Mouse (Mus musculus): ENCODE results near the gene Sbno2.
A peak's percentile ranks its signal among the peaks of the same experiment; 100 is the strongest.
"Not testable (repeated sequence)": the region's sequence is repeated elsewhere in the genome, so short reads cannot be mapped to it uniquely, and the experiment has no call there.

Gene Sbno2

DNA sequence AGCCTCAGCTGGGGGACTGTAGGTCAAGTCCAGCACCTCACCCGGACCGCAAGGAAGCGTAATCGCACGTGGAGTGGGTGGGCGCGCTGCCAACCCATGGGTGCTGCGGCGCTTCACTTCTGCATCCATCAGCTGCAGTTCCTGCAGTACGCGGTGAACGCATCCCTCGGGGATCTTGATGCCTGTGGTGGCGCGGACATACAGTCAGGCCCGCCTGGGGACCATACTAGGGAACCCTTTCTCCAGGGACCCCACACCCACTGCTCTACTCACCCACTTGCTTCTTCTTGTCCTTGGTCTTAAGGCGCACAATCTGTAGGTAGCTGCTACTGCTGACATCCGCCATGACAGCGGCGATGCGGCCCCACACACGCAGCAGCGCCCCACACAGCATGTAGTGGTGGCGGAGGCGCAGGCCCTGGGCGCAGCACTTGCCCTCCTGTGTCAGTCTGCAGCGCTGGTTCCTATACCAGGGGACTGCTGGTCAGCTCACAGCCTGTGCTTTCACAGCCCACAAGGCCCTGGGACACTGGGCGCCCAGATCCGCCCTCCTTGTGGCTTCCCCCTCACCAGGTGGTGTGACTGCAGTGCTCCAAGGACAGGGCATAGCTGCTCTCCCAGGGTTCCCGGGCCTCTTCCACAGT is 47.6 kb downstream of the Sbno2 start:
- no peak for DNase-seq (ENCODE audit: low read depth, low spot score)

DNA sequence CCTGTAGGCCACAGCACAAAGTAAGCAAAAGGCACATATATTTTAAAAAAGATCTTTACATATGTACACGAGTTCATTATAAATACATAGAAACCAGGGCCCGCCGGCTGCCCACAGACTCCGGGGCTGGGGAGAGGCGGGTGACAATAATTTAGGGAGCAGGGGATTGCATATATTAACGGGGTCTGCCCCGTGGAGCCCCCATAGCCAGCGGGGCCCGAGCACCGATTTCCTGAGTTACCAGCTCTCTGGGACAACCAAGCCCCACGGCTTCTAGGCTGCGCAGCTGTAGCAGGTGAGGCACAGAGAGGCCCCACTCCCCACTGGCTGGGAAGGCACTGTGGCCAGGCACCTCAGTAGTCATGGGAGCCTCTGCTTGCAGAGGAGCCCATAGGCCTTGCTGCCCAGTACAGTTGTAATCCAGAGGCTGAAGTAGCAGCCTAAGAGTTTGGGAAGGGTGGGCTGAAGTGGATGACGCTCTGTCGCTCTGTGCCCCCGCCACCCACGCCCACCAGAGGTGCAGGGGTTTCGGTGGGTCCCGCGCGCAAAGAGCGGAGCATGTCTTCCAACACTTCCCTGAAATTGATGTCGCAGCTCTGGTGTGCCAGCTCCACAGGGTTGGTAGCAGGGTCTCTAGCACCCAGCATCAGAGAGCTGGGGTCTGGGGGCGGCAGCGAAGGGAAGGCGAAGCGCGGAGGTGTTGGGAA is 48.2 kb downstream of the Sbno2 start:
- DNase-seq (ENCODE audit: low read depth, low spot score): no peak

DNA sequence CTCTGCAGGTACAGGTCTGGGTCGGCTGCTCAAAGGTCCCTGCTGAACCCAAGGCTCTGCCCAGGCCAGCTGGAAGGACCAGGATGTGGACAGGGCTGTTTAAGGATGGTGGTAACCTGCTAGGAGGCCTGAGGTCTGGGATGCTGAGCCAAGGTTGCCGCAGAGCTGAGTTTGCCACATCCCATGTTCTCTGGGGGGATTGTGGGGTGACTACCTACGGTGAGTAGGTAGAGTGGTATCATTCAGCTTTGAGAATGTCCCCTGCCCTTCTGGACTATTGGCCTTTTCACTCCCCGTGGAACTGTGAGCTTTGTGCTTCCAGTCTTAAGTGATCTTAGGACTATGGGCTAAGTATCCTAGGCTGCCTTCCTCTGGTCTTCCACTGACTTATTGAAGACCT is 48.9 kb downstream of the Sbno2 start:
- no peak for DNase-seq (ENCODE audit: low read depth, low spot score)

GRCm38 (mm10) chr10:80055891-80056290 is 49.5 kb downstream of the Sbno2 start:
- DNase-seq (ENCODE audit: low read depth, low spot score): no peak

- no peak for DNase-seq (ENCODE audit: low read depth, low spot score)
Measured at GRCm38 (mm10) chr10:80055364-80055763, 50.0 kb downstream of the Sbno2 start.

DNA sequence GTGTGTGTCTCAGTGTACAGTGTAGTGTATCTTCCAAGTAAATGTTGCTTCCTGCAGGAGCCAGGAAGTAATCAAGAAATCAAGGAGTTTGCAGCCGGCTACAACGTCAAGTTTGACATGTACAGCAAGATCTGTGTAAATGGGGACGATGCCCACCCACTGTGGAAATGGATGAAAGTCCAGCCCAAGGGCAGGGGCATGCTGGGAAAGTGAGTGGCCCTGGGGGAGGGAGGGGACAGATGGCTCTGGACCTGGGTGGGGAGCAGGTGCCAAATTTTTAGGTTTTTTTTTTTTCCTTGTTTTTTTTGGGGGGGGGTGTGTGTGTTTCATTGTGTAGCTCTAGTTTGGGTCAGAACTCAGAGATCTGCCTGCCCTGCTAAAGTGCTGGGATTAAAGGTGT is 50.5 kb downstream of the Sbno2 start:
- DNase-seq (ENCODE audit: low read depth, low spot score): peak; percentile 44

- DNase-seq (ENCODE audit: low read depth, low spot score): peak; percentile 74
Measured at GRCm38 (mm10) chr10:80053831-80054815, 51.2 kb downstream of the Sbno2 start.

- peak; percentile 100 for DNase-seq (ENCODE audit: low read depth, low spot score)
Measured at GRCm38 (mm10) chr10:80053259-80053780, 52.1 kb downstream of the Sbno2 start.

DNA sequence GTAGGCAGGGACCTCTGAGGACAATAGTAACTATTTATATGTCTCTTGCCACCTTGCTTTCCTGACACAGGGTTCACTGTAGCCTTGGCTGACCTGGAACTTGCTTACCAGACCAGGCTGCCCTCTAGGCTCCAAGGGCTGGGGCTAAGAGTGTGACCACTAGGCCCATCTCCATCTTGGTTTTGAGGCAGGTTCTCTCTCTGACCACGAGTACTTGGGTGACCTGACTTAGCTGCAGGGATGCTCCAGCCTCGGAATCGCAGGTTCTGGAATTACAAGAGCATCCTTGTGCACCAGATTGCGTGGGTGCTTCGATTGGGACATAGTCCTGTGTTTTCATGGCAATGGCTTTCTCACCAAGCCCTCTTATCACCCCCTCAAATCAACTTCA is 53.0 kb downstream of the Sbno2 start:
- DNase-seq (ENCODE audit: low read depth, low spot score): no peak

GRCm38 (mm10) chr10:80051618-80052373 is 53.6 kb downstream of the Sbno2 start:
- DNase-seq (ENCODE audit: low read depth, low spot score): no peak

GRCm38 (mm10) chr10:80050885-80051617 is 54.3 kb downstream of the Sbno2 start:
- no peak for DNase-seq (ENCODE audit: low read depth, low spot score)

- no peak for DNase-seq (ENCODE audit: low read depth, low spot score)
Measured at GRCm38 (mm10) chr10:80050244-80050643, 55.1 kb downstream of the Sbno2 start.

- DNase-seq (ENCODE audit: low read depth, low spot score): no peak
Measured at GRCm38 (mm10) chr10:80048834-80049233, 56.5 kb downstream of the Sbno2 start.

GRCm38 (mm10) chr10:80048396-80048795 is 57.0 kb downstream of the Sbno2 start:
- peak; percentile 86 for DNase-seq (ENCODE audit: low read depth, low spot score)

DNA sequence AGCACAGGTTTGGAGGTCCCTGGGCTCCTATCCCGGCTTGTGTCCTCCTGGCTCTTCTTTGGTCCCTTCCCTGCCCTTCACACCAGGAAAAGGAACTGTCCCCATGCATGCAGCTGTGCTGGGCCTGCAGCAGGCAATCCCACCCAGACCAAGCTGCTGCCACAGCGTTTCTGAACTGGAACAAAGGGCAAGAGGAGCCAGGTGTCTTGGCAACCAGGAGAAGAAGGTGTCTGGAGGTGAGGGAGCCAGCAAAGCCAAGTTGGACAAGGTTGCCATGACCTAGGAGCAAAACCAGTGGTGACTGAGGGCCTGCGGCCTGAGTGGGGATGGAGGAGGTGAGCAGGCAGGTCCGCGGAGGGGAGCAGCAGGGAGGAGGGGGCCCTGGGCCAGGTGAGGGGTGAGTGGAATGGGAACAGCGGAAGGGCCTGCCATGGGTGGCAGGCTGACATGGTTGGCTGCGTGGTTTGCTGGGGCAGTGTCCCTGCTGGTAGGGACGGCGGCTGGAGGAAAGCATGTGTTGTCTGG is 58.3 kb downstream of the Sbno2 start, which contains the start of gene Gpx4:
TSS of gene Gpx4 (plus strand) at position 126 of the 525 bp plus-strand sequence.
- DNase-seq (ENCODE audit: low read depth, low spot score): no peak

GRCm38 (mm10) chr10:80045766-80046165 is 59.6 kb downstream of the Sbno2 start:
- DNase-seq (ENCODE audit: low read depth, low spot score): peak; percentile 75

GRCm38 (mm10) chr10:80045364-80045763 is 60.0 kb downstream of the Sbno2 start:
- DNase-seq (ENCODE audit: low read depth, low spot score): not testable (repeated sequence)

DNA sequence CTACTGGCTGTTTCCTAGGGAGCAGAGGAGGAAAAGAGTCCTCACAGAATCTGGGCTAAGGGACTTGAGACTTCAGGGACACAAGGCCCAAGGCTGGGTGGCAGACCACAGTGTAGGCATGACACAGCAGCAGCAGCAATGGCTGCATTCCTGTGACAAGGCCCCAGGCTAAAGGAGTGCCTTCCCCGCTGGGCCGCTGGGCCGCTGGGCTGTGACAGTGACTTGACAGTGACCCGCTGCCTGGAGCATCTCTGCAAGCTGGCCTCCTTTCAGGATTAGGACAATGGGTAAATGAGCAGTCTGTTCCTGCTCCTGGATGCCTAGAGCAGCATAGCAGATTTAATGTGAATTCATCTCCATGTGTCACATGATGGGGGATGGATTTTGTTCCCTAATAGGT is 61.3 kb downstream of the Sbno2 start:
- peak; percentile 83 for DNase-seq (ENCODE audit: low read depth, low spot score)

DNA sequence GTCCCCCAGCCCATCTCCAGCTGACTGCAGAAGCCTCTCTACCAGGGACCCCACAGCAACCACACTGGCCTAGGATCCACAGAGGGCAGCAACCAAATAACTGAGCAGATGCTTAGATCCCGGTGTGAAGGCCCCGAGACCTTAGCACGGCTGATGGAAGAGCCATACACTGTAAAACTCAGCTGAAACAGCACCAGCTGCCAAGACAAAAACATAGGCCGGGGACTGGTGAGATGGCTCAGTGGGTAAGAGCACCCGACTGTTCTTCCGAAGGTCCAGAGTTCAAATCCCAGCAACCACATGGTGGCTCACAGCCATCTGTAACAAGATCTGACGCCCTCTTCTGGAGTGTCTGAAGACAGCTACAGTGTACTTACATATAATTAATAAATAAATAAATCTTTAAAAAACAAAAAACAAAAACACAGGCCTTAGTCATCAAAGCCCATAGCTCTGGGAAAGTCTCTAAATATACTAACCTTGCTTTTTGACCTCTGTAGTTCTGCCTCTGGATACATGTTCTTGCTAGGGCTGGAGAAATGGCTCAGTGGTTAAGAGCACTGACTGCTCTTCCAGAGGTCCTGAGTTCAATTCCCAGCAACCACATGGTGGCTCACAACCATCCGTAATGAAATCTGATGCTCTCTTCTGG is 63.8 kb downstream of the Sbno2 start:
- DNase-seq (ENCODE audit: low read depth, low spot score): not testable (repeated sequence)

GRCm38 (mm10) chr10:80039559-80039979 is 65.8 kb downstream of the Sbno2 start, which contains the start of gene Polr2e:
Gene Polr2e (minus strand): TSS chr10:80039795.
- peak; percentile 99 for DNase-seq (ENCODE audit: low read depth, low spot score)

Data from brain, adult 2 months (tissue).